In the genomic region with DNA sequence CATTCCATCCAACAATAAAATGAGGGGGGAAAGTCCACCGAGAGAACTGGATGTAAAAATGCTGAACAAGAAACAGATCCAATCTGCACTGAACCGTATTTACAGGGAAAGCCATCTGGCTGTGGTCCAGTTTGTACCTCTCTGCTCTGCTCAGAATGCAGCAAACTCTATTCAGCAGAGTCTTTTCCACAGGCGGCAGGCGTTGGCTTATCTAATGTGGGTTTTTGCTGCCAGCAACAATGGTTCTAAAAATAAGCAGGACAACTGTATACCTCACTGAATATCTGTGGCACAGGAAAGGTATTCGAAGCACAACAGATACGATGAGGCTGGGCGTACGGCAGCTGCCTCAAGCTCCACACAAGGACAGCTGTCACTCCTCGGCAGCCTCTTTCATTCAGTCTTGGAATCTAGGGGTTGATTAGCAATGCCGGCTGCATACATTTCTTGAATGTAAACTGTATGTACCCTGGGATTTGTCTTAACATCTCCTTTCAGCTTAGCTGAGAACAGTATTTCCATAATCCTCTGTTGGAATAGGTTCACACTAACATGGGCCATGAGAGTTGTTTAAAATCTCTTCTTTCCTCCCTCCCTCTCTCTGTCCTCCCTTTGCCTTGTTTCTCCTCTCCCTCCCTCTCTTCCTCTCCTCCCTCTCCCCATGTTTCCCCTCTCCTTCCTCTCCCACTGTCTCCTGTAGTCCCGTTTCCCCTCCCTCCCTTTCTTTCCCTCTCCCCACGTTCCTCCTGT, we compare ENCODE assay signal across 8 mouse cellular contexts.
DNase-seq lines count a peak whose midpoint lies in the region; ATAC-seq and TF ChIP-seq lines count a peak whose summit lies in the region.

No protein-coding gene starts in this region.

- no peak for DNase-seq in neural tube, embryonic 10.5 days (ENCODE audit: extremely low spot score, low spot score)
- DNase-seq in left cerebral cortex, adult 18-20 months (ENCODE audit: low spot score in 2 of 2), result peak; percentile 30 to 41
- DNase-seq in right cerebral cortex, adult 18-20 months, result peak; percentile 43
- DNase-seq in natural killer cell, adult 2 months (ENCODE audit: low spot score in 2 of 2), result no peak
- no peak for DNase-seq in lung, postnatal 0 days (ENCODE audit: low spot score)
- DNase-seq in urinary bladder, postnatal 14 days (ENCODE audit: low spot score), result no peak

- WGBS in neural tube, embryonic 12.5 days, result 48% methylated on average over 12 of the region's 12 CpGs
- 8% methylated on average over 12 of the region's 12 CpGs for WGBS in heart, embryonic 16.5 days
- 21% methylated on average over 12 of the region's 12 CpGs for WGBS in lung, postnatal 0 days

- no peaks in the 10 kb centered on the region for H3K27me3 ChIP-seq in neural tube, embryonic 12.5 days (replicated peaks)
- no peaks in the 10 kb centered on the region for H3K27me3 ChIP-seq in heart, embryonic 16.5 days (ENCODE audit: control insufficient read depth, insufficient read depth, low read length)
- H3K27me3 ChIP-seq in lung, postnatal 0 days (replicated peaks; ENCODE audit: insufficient read depth, low read length), result no peaks in the 10 kb centered on the region

- H3K9ac ChIP-seq in neural tube, embryonic 12.5 days, result no peak overlapping the region
- H3K9ac ChIP-seq in heart, embryonic 16.5 days (ENCODE audit: low read length), result no peak overlapping the region
- no peak overlapping the region for H3K9ac ChIP-seq in lung, postnatal 0 days (replicated peaks; ENCODE audit: low read depth)

- no peaks in the 10 kb centered on the region for H3K9me3 ChIP-seq in neural tube, embryonic 12.5 days
- no peaks in the 10 kb centered on the region for H3K9me3 ChIP-seq in heart, embryonic 16.5 days (replicated peaks; ENCODE audit: control insufficient read depth, low read length)
- no peaks in the 10 kb centered on the region for H3K9me3 ChIP-seq in lung, postnatal 0 days (ENCODE audit: low read length)

- H3K4me1 ChIP-seq in neural tube, embryonic 12.5 days, result peaks cover 18% of the 10 kb centered on the region
- H3K4me1 ChIP-seq in heart, embryonic 16.5 days (ENCODE audit: control insufficient read depth, insufficient read depth, low read length), result peaks cover 10% of the 10 kb centered on the region
- H3K4me1 ChIP-seq in lung, postnatal 0 days (ENCODE audit: insufficient read depth, low read depth, low read length), result no peaks in the 10 kb centered on the region

- TF ChIP-seq EP300 in lung, postnatal 0 days (IDR thresholded peaks at IDR 0.05), result no peak

- peak; percentile 43 for ATAC-seq in neural tube, embryonic 12.5 days (ENCODE audit: low FRiP score, low read depth)
- ATAC-seq in heart, embryonic 16.5 days (replicated peaks; ENCODE audit: extremely low read depth, insufficient read depth, low FRiP score), result peak; percentile 88
- no peak for ATAC-seq in lung, postnatal 0 days

- no peak for TF ChIP-seq CTCF in lung, postnatal 0 days (IDR thresholded peaks at IDR 0.05)

- H3K4me2 ChIP-seq in neural tube, embryonic 12.5 days (replicated peaks), result peak overlapping the region; percentile 16; the same call in 1 of the 2 replicates
- peak overlapping the region; percentile 48 for H3K4me2 ChIP-seq in heart, embryonic 16.5 days (ENCODE audit: low read depth, low read length)
- no peak overlapping the region for H3K4me2 ChIP-seq in lung, postnatal 0 days (replicated peaks; ENCODE audit: low read depth, low read length)

- H3K4me3 ChIP-seq in neural tube, embryonic 12.5 days, result no peak overlapping the region
- H3K4me3 ChIP-seq in heart, embryonic 16.5 days (ENCODE audit: low read length), result peak overlapping the region; percentile 18; the same call in 1 of the 2 replicates
- H3K4me3 ChIP-seq in lung, postnatal 0 days (ENCODE audit: low read depth, low read length), result no peak overlapping the region

- no peak overlapping the region for H3K27ac ChIP-seq in neural tube, embryonic 12.5 days
- peak overlapping the region; percentile 74 for H3K27ac ChIP-seq in heart, embryonic 16.5 days (ENCODE audit: low read length)
- H3K27ac ChIP-seq in lung, postnatal 0 days (ENCODE audit: low read length), result no peak overlapping the region

- H3K36me3 ChIP-seq in neural tube, embryonic 12.5 days, result no peaks in the 10 kb centered on the region
- no peaks in the 10 kb centered on the region for H3K36me3 ChIP-seq in heart, embryonic 16.5 days (ENCODE audit: control insufficient read depth, insufficient read depth)
- no peaks in the 10 kb centered on the region for H3K36me3 ChIP-seq in lung, postnatal 0 days (ENCODE audit: insufficient read depth, low read length)

Comparison
In these comparisons a context has a peak if more than half of its experiments do, and no peak if none do; other contexts are left out.
1. DNase-seq: peak in left cerebral cortex, adult 18-20 months (2 of 2) and right cerebral cortex, adult 18-20 months (single experiment); none in neural tube, embryonic 10.5 days (single experiment), natural killer cell, adult 2 months (0 of 2), lung, postnatal 0 days (single experiment) and urinary bladder, postnatal 14 days (single experiment).